Mouse (Mus musculus) limb, embryonic 14.5 days (tissue): Measurements from ENCODE around the gene Cysrt1. TPM values are rescaled to one million over a fixed set of nuclear protein-coding genes. Genes with fewer than 3 reads are reported as not detected.

Experiments used
- ATAC-seq: fragments of 200-750 bp; cut with Nextera tagmentation; 2 replicates; pipeline ENCODE4 v1.8.0; 2017; ENCODE audit warnings: low read depth, moderate number of reproducible peaks, moderate TSS enrichment; ENCODE audit not compliant: low FRiP score
- DNase-seq: peaks from one replicate; pipeline ENCODE4 v3.0.0-alpha.2; 2015; ENCODE audit warnings: low spot score
- H3K27ac ChIP-seq: fragments of 300-500 bp; sonication (generic); replicated peaks from 2 replicates; pipeline ENCODE4 v1.5.1; 2014; ENCODE audit warnings: low read depth, mild to moderate bottlenecking, low read length, moderate library complexity, mixed read lengths
- H3K27me3 ChIP-seq: fragments of 300-500 bp; sonication (generic); 2 replicates; pipeline ENCODE4 v1.6.1; 2014; ENCODE audit warnings: low read length, mixed read lengths; ENCODE audit not compliant: control insufficient read depth, insufficient read depth
- H3K36me3 ChIP-seq: fragments of 300-500 bp; sonication (generic); 2 replicates; pipeline ENCODE4 v1.6.1; 2014; ENCODE audit warnings: mild to moderate bottlenecking, low read length, moderate library complexity, mixed read lengths; ENCODE audit not compliant: control insufficient read depth, insufficient read depth
- H3K4me1 ChIP-seq: fragments of 300-500 bp; sonication (generic); 2 replicates; pipeline ENCODE4 v1.6.1; 2014; ENCODE audit warnings: antibody characterized with exemption, low read length, mixed read lengths; ENCODE audit not compliant: control insufficient read depth, insufficient read depth
- H3K4me2 ChIP-seq: fragments of 300-500 bp; sonication (generic); replicated peaks from 2 replicates; pipeline ENCODE4 v1.6.1; 2014; ENCODE audit warnings: low read depth, mild to moderate bottlenecking, low read length, moderate library complexity; ENCODE audit not compliant: severe bottlenecking
- H3K4me3 ChIP-seq: fragments of 300-500 bp; sonication (generic); replicated peaks from 2 replicates; pipeline ENCODE4 v1.5.1; 2014; ENCODE audit warnings: low read length
- H3K9ac ChIP-seq: fragments of 300-500 bp; sonication (generic); 2 replicates; pipeline ENCODE4 v1.6.1; 2014; ENCODE audit warnings: mild to moderate bottlenecking, low read depth, low read length, moderate library complexity; ENCODE audit not compliant: severe bottlenecking
- H3K9me3 ChIP-seq: fragments of 300-500 bp; sonication (generic); 2 replicates; pipeline ENCODE4 v1.6.1; 2016; ENCODE audit warnings: low read length; ENCODE audit not compliant: control insufficient read depth
- POLR2A ChIP-seq: fragments of 200-500 bp; IDR thresholded peaks from 2 replicates; pipeline ENCODE4 v1.8.0; 2012; ENCODE audit warnings: inconsistent platforms, mild to moderate bottlenecking, moderate library complexity, borderline replicate concordance; ENCODE audit not compliant: insufficient read depth, insufficient read length; ENCODE audit errors: extremely low read depth
- WGBS: fragments of 180-500 bp; shearing (Covaris S2); extraction: QIAGEN DNeasy Blood & Tissue Kit; methylation state at CpG from one replicate; pipeline ENCODE4 v1.1.7; 2014; 5-methylcytosine and 5-hydroxymethylcytosine counted together
- polyA plus RNA-seq, 2 experiments: library from polyadenylated mRNA; depleted of rRNA in 1 of 2; stranded (reverse) in 1 of 2; unstranded in 1 of 2; fragments of >200 nt; fragmentation: Nextera tagmentation in 1 of 2; extraction: Ambion mirVana in 1 of 2; gene quantifications; 2 replicates each; pipeline versions ENCODE4 v1.2.1 to v1.2.3; 2012 to 2014

Gene Cysrt1
- polyA plus RNA-seq, 2 experiments, result 1.5 to 7.6 TPM

GRCm38 (mm10) chr2:25255284-25255779 is 13.1 kb upstream of the Cysrt1 start, which contains the start of gene Tmem203:
Gene Tmem203, plus strand, starts transcription at chr2:25255439.
- Histone ChIP-seq H3K9me3 (no peaks in the 10 kb centered on the region), H3K27me3 (no peaks in the 10 kb centered on the region), H3K27ac (peak within 1 kb of the TSS; percentile 72), H3K4me2 (peak within 1 kb of the TSS; percentile 95), H3K4me3 (peak within 1 kb of the TSS; percentile 99), H3K36me3 (peaks cover 18% of the 10 kb centered on the region), H3K9ac (peak within 1 kb of the TSS; percentile 80), H3K4me1 (peaks cover 10% of the 10 kb centered on the region)
- DNase-seq (peak; percentile 90), ATAC-seq (peak; percentile 93)
- under 1% methylated on average over 32 of the region's 39 CpGs for WGBS
- TF ChIP-seq POLR2A, result 0 out of 2 replicates have a peak, but pooled peaks have one; percentile 41

- Histone ChIP-seq H3K4me2 (no peak overlapping the region), H3K27ac (no peak overlapping the region), H3K9me3 (no peaks in the 10 kb centered on the region), H3K4me3 (no peak overlapping the region), H3K36me3 (peaks cover 39% of the 10 kb centered on the region), H3K4me1 (peaks cover 10% of the 10 kb centered on the region), H3K27me3 (no peaks in the 10 kb centered on the region), H3K9ac (no peak overlapping the region)
- 85% methylated on average over 1 of the region's 1 CpGs for WGBS
- ATAC-seq (no peak), DNase-seq (no peak)
- no peak for TF ChIP-seq POLR2A
Observed at GRCm38 (mm10) chr2:25252331-25252730, 10.1 kb upstream of the Cysrt1 start.

DNA sequence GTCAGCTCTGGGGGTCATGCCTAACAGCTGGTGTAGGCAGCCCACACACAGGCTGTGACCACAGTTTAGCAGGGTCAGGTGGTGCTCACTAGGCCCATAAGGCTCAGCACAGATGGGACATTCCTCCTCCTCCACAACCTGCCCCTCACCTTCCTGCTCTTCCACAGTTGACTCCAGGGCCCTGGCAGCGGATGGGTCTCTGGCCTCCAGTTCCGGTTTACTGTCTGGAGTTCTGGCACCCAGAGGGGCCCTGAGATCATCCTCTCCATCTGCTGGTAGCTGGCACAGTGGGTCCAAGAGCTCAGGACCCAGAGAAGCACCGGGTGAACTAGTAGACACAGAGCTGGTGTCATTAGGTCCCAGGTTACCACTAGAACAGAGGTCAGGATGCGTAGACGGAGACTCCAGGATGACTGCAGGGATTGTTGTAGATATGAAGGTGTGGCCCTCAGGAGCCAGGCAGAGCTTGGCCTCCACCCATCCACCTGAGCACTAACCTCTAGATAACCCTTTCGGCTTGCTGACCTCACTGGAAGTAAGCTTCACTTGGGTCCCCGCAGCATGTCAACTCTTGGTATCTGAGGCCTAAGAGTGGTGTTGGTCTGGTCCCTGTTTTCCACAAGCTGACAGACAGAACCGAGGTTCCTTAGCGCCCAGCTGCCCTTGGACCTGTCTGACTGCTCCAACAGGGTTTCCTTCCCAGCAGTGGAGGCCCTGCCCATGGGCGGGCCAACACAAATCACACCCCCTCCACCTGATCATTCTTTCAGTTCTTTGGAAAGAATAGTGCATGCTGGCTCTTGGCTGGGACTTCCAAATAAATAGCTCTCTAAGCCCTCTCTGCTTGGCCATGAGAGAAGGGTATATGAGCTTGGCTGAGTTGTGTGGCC is 4.2 kb upstream of the Cysrt1 start, which contains the start of gene AL732309.1:
Gene AL732309.1 (minus strand): TSS at position 681 of the 890 bp plus-strand sequence.
- Histone ChIP-seq H3K4me2 (no peak within 1 kb of the TSS), H3K9ac (no peak within 1 kb of the TSS), H3K9me3 (no peaks in the 10 kb centered on the region), H3K36me3 (peaks cover 31% of the 10 kb centered on the region), H3K27ac (no peak within 1 kb of the TSS), H3K27me3 (peaks cover 9% of the 10 kb centered on the region), H3K4me1 (peaks cover under 1% of the 10 kb centered on the region; the same call in 1 of the 2 replicates), H3K4me3 (no peak within 1 kb of the TSS)
- 89% methylated on average over 10 of the region's 10 CpGs for WGBS
- ATAC-seq (no peak), DNase-seq (no peak)
- TF ChIP-seq POLR2A, result no peak

DNA sequence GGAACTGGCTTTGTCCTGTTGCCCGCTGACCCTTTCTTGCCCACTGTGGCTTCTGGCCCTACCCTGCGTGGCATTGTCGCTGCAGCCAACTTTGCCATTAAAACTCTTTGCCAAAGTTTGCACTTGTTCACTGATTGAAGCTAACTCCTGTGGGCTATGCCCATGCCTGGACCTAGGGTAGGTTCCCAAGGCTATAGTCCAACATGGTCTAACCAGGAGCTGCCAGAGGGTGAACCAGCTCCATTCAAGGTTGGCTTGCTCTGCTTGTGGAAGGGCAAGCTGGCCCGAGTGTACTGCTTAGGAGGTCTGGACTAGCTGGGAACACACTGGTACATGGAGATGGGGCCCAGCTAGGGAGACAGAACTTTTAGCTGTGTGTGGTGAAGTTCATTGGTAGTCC is 1.9 kb upstream of the Cysrt1 start:
- no peak overlapping the region for H3K4me2 ChIP-seq
- 85% methylated on average over 4 of the region's 4 CpGs for WGBS
- peaks cover 12% of the 10 kb centered on the region; the same call in 1 of the 2 replicates for H3K4me1 ChIP-seq
- TF ChIP-seq POLR2A, result no peak
- peaks cover 14% of the 10 kb centered on the region for H3K27me3 ChIP-seq
- peaks cover 13% of the 10 kb centered on the region; the same call in 1 of the 2 replicates for H3K36me3 ChIP-seq
- ATAC-seq (no peak), DNase-seq (no peak)
- H3K9ac ChIP-seq, result no peak overlapping the region
- no peak overlapping the region for H3K4me3 ChIP-seq
- H3K27ac ChIP-seq, result no peak overlapping the region
- no peaks in the 10 kb centered on the region for H3K9me3 ChIP-seq

- Histone ChIP-seq H3K9ac (no peak overlapping the region), H3K27me3 (peaks cover 14% of the 10 kb centered on the region), H3K27ac (no peak overlapping the region), H3K36me3 (peaks cover 6% of the 10 kb centered on the region; the same call in 1 of the 2 replicates), H3K9me3 (no peaks in the 10 kb centered on the region), H3K4me2 (no peak overlapping the region), H3K4me3 (no peak overlapping the region), H3K4me1 (peaks cover 12% of the 10 kb centered on the region; the same call in 1 of the 2 replicates)
- no peak for ATAC-seq
- DNase-seq, result no peak
- TF ChIP-seq POLR2A, result no peak
- 79% methylated on average over 8 of the region's 8 CpGs for WGBS
Observed at GRCm38 (mm10) chr2:25243342-25243741, 1.1 kb upstream of the Cysrt1 start.
